Mouse (Mus musculus) E14TG2a.4 (cell line): ENCODE measurements around the gene Ubash3b.

Experiments
- H3K27me3 ChIP-seq: 2 replicates; pipeline ENCODE4 v1.6.1; 2014; ENCODE audit warnings: low read length, control low read depth; ENCODE audit not compliant: insufficient read depth
- H3K36me3 ChIP-seq: 2 replicates; pipeline ENCODE4 v1.6.1; 2014; ENCODE audit warnings: low read length, control low read depth; ENCODE audit not compliant: insufficient read depth
- H3K4me1 ChIP-seq: replicated peaks from 2 replicates; pipeline ENCODE4 v1.6.1; 2014; ENCODE audit warnings: low read depth, low read length, control low read depth
- H3K4me3 ChIP-seq: replicated peaks from 2 replicates; pipeline ENCODE4 v1.5.1; 2014; ENCODE audit warnings: mild to moderate bottlenecking, low read length
- H3K9me3 ChIP-seq: 2 replicates; pipeline ENCODE4 v1.6.1; 2014; ENCODE audit warnings: low read length, control low read depth
- CTCF ChIP-seq: conservative IDR thresholded peaks from 2 replicates; pipeline ENCODE4 v1.5.1; 2014; ENCODE audit warnings: low read length
- NANOG ChIP-seq: IDR thresholded peaks from 2 replicates; pipeline ENCODE4 v1.6.1; 2014; ENCODE audit warnings: borderline replicate concordance, low read length, mixed read lengths
- POU5F1 ChIP-seq: IDR thresholded peaks from 2 replicates; pipeline ENCODE4 v1.6.1; 2014; ENCODE audit warnings: low read length, borderline replicate concordance

Ubash3b gene

DNA sequence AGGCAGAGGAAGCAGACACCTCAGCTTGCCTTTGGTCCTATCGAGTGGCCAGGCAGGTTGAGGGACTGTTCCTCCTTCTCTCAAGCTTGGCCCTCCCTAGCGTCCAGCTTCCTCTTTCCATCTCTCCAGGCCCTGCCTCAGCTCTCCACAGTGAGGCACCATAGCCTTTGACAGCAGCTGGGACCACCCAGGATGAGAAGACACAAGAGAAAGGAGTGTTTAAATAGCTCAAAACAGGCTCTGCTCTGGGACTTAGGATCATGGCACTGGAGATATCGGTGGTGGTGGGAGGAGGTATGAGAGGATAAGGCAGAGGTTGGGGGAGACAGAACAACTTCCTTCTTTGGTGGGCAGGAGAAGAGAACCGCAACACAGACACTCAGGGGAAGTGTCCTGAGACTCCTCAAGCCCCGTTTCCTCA, 90.7 kb downstream of the Ubash3b start:
- no peak for TF ChIP-seq POU5F1
- TF ChIP-seq CTCF, result no peak
- TF ChIP-seq NANOG, result no peak
- Histone ChIP-seq H3K4me3 (no peak overlapping the region), H3K36me3 (no peaks in the 10 kb centered on the region), H3K4me1 (peaks cover 9% of the 10 kb centered on the region), H3K27me3 (peaks cover 8% of the 10 kb centered on the region; the same call in 1 of the 2 replicates), H3K9me3 (no peaks in the 10 kb centered on the region)

DNA sequence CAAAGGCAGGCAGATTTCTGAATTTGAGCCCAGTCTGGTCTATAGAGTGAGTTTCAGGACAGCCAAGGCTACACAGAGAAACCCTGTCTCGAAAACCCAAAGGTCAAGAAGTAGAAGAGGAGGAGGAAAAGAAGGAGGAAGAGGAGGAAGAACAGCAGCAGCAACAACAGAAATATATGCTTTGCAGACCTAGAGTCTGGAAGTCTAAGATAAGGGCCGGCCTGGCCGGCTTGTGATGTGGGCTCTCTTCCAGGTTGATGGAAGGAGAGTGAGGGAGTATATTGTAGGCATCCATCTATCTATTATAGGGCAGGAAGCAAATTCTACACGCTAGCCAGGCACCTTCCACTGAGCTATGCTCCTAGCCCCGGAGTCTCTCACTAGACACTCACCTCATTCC, 92.0 kb downstream of the Ubash3b start:
- H3K4me3 ChIP-seq, result no peak overlapping the region
- peaks cover 8% of the 10 kb centered on the region; the same call in 1 of the 2 replicates for H3K27me3 ChIP-seq
- peaks cover 9% of the 10 kb centered on the region for H3K4me1 ChIP-seq
- H3K36me3 ChIP-seq, result no peaks in the 10 kb centered on the region
- TF ChIP-seq NANOG, result no peak
- no peak for TF ChIP-seq POU5F1
- TF ChIP-seq CTCF, result no peak
- no peaks in the 10 kb centered on the region for H3K9me3 ChIP-seq

DNA sequence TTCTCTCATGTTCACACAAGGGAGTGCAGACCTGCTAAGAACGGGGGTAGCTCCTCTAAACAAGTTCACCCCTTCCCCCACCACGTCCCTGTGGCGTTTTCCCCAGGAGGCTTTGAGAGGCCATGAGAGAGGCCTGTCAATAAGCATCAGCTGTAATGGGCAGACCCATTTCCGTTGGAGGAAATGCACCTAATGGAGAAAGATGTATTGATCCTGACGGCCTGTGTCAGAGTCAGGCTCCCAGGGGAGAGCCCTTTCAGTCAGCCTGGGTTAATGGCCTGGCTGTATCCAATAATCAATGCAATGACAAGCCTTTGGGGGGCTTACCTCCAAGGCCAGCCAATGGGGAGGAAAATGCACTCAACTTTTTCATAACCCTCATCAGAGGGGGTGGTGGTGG, 100.1 kb downstream of the Ubash3b start:
- no peaks in the 10 kb centered on the region for H3K9me3 ChIP-seq
- TF ChIP-seq CTCF (no peak), NANOG (no peak), POU5F1 (no peak)
- no peak overlapping the region for H3K4me3 ChIP-seq
- no peaks in the 10 kb centered on the region for H3K27me3 ChIP-seq
- no peaks in the 10 kb centered on the region for H3K36me3 ChIP-seq
- H3K4me1 ChIP-seq, result no peaks in the 10 kb centered on the region

DNA sequence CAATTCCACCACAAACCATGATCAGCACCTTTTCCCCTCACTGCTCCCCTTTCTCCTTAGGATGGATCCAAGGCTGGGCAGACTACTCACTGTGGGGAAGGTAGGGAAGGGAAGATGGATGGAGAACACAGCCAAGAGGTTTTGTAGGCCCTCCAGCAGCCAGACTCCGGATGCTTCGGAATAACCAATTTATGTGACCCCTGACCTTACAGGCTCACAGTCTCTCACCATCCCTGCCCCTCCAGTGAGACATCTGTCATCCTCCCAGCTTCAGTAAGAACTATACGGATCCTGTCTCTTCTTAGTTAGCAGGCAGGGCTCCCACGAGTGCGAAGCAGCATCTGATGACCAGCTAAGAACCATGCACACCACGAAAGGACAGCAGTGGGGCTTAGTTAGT, 100.9 kb downstream of the Ubash3b start:
- TF ChIP-seq POU5F1 (no peak), CTCF (no peak), NANOG (no peak)
- H3K4me1 ChIP-seq, result no peaks in the 10 kb centered on the region
- no peaks in the 10 kb centered on the region for H3K36me3 ChIP-seq
- H3K27me3 ChIP-seq, result no peaks in the 10 kb centered on the region
- H3K4me3 ChIP-seq, result no peak overlapping the region
- no peaks in the 10 kb centered on the region for H3K9me3 ChIP-seq

DNA sequence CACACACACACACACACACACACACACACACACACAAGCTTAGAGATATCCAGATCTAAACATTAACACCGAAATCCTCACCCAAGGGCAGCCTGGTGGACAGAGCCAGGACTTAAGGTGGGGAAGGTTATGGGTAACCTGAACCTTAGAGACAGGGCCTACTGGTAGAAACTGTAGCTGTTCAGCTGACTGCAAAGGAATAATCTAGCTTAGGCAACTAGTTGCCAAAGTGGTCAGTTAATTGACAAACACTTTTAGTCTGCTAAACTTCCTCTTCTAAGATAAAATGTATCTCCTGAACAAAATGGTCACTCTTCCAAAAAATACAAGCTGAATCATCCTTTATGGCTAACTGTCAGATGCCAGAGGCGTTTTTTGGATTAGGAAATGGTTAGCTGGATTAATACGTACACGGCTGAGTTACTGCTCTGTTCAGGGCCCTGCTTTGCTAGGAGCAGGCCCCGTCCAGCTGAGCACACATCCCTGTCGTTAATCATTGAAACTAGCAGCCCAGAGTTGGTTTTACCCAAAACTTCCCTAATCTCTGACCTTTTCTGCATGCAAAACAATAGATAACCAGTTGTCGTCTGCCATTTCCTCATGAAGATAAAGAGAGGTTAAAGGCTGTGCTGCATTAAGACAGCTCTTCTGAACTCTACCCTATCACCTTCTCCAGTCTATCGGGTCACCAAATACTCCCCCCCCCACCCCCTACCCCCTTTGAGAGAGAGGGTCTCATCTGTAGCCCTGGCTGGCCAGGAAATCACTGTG, 102.5 kb downstream of the Ubash3b start:
- TF ChIP-seq POU5F1, result no peak
- no peak for TF ChIP-seq NANOG
- TF ChIP-seq CTCF, result no peak

DNA sequence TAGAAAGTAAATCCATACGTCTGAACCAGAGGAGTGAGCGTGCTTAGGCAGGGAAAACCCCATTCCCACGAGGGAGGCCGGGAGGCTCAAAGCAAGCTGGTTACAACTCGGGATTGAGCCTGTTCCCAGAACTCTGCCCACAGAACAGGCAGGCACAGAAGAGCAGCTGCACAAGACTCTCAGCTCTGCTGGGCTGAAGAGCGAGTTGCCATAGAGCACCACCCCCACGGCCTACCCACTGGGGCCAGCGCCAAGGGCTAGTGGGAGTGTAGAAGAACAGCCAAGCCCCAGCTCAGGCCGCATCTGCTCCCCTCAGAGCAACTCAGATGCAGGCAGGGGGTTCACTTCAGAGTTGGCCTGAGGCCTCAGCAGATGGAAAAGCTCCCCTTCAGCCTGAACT, 107.3 kb downstream of the Ubash3b start:
- H3K9me3 ChIP-seq, result no peaks in the 10 kb centered on the region
- TF ChIP-seq CTCF (no peak), POU5F1 (no peak), NANOG (no peak)
- peaks cover 7% of the 10 kb centered on the region for H3K27me3 ChIP-seq
- H3K36me3 ChIP-seq, result no peaks in the 10 kb centered on the region
- no peak overlapping the region for H3K4me3 ChIP-seq
- H3K4me1 ChIP-seq, result no peaks in the 10 kb centered on the region

More for the DNA sequence above, 102.5 kb downstream of the Ubash3b start:
- Histone ChIP-seq H3K9me3 (no peaks in the 10 kb centered on the region), H3K27me3 (no peaks in the 10 kb centered on the region), H3K4me3 (no peak overlapping the region), H3K4me1 (no peaks in the 10 kb centered on the region), H3K36me3 (no peaks in the 10 kb centered on the region)

DNA sequence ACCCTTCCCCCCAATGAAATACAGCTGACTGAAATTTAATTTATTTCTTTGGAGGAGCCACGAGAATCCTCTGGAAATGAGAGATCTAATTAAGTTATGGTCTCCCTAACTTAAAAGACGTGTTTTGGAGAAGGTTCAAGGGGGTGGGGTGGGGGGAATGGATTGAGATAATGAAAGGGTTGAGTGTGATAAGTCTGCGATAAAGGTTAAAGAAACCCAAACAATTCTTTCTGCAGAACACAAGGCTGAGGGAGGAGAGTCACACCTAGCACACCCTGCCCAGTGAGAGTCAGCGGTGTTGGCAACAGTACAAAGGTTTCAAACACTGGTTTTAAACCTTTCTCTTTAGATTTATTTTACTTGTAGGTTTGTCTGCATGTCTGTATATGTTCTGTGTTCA, 108.0 kb downstream of the Ubash3b start:
- Histone ChIP-seq H3K4me3 (no peak overlapping the region), H3K4me1 (no peaks in the 10 kb centered on the region), H3K36me3 (no peaks in the 10 kb centered on the region), H3K27me3 (peaks cover 7% of the 10 kb centered on the region), H3K9me3 (no peaks in the 10 kb centered on the region)
- TF ChIP-seq CTCF (no peak), NANOG (no peak), POU5F1 (no peak)

DNA sequence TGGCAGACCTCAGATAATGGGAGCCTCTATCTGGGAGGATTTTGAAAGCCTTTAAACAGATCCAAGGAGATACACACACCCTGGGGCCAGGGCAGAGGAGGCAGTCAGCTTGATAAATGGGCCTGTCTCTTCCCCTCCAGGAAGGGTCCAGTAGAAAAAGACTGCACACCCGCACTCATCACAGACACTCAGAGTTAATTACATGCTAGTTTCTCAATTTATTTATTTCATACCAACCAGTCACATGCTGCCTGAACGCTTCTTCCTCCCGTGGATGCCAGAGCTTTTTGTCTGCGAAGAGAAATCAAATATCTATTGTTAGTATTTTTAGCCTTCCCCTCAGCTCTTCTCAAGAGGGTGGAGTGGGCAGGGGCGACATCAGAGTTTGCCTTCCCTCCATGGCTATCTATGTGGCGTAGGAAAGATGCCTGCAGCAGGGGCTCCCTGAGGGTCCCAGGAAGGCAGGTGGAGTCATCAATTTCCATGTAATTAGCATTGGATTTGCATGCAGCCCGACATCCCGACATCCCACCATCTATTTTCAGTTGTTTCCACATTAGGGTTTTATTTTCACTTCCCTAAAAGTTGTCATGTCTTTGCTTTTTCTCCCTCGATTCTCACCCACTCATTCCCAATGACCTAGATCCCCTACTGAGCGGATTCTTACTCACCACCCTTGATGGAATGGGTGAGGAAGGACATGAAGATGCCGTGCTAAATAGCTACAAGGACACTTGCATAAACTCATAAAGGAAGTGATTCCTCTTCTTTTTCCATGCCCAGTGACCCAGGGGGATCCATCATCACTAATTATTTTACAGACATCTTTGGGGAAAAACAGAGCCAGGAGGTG, 110.2 kb downstream of the Ubash3b start:
- H3K27me3 ChIP-seq, result peaks cover 7% of the 10 kb centered on the region
- H3K4me1 ChIP-seq, result no peaks in the 10 kb centered on the region
- H3K36me3 ChIP-seq, result no peaks in the 10 kb centered on the region
- no peak overlapping the region for H3K4me3 ChIP-seq
- TF ChIP-seq NANOG (no peak), POU5F1 (no peak), CTCF (no peak)
- H3K9me3 ChIP-seq, result no peaks in the 10 kb centered on the region
